Mouse (Mus musculus): ENCODE measurements at regions not wholly inside any gene's neighbourhood (a gene's known extent, or its start where the extent isn't known, plus 50 kb on each side); places are given as distances from the start of the nearest gene placed in this dataset.

DNA sequence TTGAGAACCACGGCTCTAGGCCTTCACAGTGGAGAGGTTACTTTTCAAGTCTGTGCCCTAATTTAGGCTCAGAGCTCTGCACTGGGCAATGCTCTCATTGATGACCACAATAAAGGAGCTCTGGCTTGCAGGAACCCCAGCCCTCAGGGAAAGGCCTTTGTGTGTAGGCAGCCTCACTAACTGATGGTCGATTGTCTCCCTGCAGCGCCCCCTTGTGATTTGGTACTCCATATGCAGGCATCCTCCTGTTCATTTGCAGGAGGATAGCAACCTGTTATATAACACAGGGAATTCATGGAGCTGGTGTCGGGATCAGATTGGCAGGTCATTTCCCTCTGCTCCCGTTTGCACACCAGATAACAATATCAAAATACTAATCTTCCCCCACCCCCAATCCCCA is 59.6 kb upstream of the Trpc7 start:
- Histone ChIP-seq H3K4me3 (ENCODE audit: control insufficient read depth, low read depth, low read length) (no peak overlapping the region), H3K4me1 (ENCODE audit: control insufficient read depth, insufficient read depth, low read length) (no peaks in the 10 kb centered on the region), H3K27ac (ENCODE audit: control insufficient read depth, insufficient read depth, low read depth, low read length) (no peak overlapping the region), H3K36me3 (ENCODE audit: control insufficient read depth, insufficient read depth, low read length) (no peaks in the 10 kb centered on the region), H3K27me3 (ENCODE audit: control insufficient read depth, insufficient read depth, low read length) (no peaks in the 10 kb centered on the region)
- TF ChIP-seq CTCF (IDR thresholded peaks at IDR 0.05; ENCODE audit: control insufficient read depth, insufficient read depth, insufficient replicate concordance, low read depth, low read length) (no peak), POLR2A (IDR thresholded peaks at IDR 0.05; ENCODE audit: control insufficient read depth, low read depth, low read length) (no peak)

DNA sequence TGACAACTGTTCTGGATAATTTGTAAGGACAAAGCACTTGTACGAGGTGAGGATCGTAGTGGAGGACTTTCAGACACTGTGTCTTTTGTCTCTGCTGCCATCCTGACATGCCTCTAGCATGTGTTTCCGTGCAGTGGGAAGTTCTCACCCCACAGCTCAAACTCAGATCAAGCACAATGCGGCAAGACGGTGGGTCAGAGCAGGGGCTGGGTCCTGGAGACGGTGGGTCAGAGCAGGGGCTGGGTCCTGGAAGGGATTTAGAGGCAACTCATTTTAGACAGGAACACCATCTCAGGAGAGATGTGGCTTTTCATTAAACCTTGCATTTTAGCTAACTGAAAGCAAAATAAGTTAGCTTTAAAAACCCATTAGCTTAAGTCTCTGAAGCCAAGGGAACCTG is 52.3 kb upstream of the Trpc7 start:
- no peak for TF ChIP-seq CTCF (IDR thresholded peaks at IDR 0.05; ENCODE audit: control insufficient read depth, insufficient read depth, insufficient replicate concordance, low read depth, low read length)
- no peak for TF ChIP-seq POLR2A (IDR thresholded peaks at IDR 0.05; ENCODE audit: control insufficient read depth, low read depth, low read length)
- no peak overlapping the region for H3K4me3 ChIP-seq (ENCODE audit: control insufficient read depth, low read depth, low read length)
- H3K36me3 ChIP-seq (ENCODE audit: control insufficient read depth, insufficient read depth, low read length): no peaks in the 10 kb centered on the region
- no peaks in the 10 kb centered on the region for H3K27me3 ChIP-seq (ENCODE audit: control insufficient read depth, insufficient read depth, low read length)
- no peak overlapping the region for H3K27ac ChIP-seq (ENCODE audit: control insufficient read depth, insufficient read depth, low read depth, low read length)
- no peaks in the 10 kb centered on the region for H3K4me1 ChIP-seq (ENCODE audit: control insufficient read depth, insufficient read depth, low read length)

DNA sequence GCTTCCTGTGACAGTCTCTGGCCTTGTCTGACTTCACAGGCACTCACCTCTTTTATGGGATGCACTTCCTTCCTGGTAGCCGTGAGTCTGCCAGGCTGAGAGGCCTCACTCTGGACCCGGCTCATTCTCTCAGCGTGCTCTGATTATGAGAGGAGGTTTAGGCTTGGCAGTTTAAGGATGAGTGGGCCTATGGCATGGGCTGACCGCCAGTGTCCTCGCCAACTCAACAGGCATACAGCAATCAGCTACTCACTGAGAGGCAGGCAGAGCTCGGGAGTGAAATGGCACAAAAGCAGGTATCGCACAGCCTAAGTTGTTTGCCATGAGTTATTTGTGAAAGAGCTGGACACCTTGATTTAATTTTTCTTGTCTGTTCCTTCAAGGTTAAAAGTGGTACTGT is 51.5 kb upstream of the Trpc7 start:
- Histone ChIP-seq H3K27ac (ENCODE audit: control insufficient read depth, insufficient read depth, low read depth, low read length) (no peak overlapping the region), H3K36me3 (ENCODE audit: control insufficient read depth, insufficient read depth, low read length) (no peaks in the 10 kb centered on the region), H3K4me3 (ENCODE audit: control insufficient read depth, low read depth, low read length) (no peak overlapping the region), H3K27me3 (ENCODE audit: control insufficient read depth, insufficient read depth, low read length) (no peaks in the 10 kb centered on the region), H3K4me1 (ENCODE audit: control insufficient read depth, insufficient read depth, low read length) (no peaks in the 10 kb centered on the region)
- TF ChIP-seq POLR2A (IDR thresholded peaks at IDR 0.05; ENCODE audit: control insufficient read depth, low read depth, low read length): no peak
- TF ChIP-seq CTCF (IDR thresholded peaks at IDR 0.05; ENCODE audit: control insufficient read depth, insufficient read depth, insufficient replicate concordance, low read depth, low read length): no peak
